Mouse (Mus musculus) CH12.LX (cell line): ENCODE data around the gene Atp2b4. TPM values are rescaled to one million over a fixed set of nuclear protein-coding genes. Genes with fewer than 3 reads are reported as not detected.

Source experiments
- DNase-seq: peaks from one replicate; pipeline ENCODE4 v3.0.0-alpha.2; 2013; ENCODE audit errors: extremely low read depth
- H3K27ac ChIP-seq: 2 replicates; pipeline ENCODE4 v1.5.1; 2012; ENCODE audit warnings: low read depth, mild to moderate bottlenecking, control low read depth, moderate library complexity; ENCODE audit not compliant: insufficient read depth
- H3K27me3 ChIP-seq: replicated peaks from 2 replicates; pipeline ENCODE3; 2012; ENCODE audit warnings: inconsistent platforms
- H3K36me3 ChIP-seq, 2 experiments: replicated peaks in 1 of 2; 2 replicates each; pipeline versions ENCODE3 to v1.6.1; 2012; ENCODE audit warnings: inconsistent platforms in 1 of 2, low read length in 1 of 2, mild to moderate bottlenecking in 1 of 2, mixed read lengths in 1 of 2, moderate library complexity in 1 of 2; ENCODE audit not compliant: control insufficient read depth in 1 of 2, insufficient read depth in 1 of 2
- H3K4me1 ChIP-seq, 2 experiments: 2 replicates each; pipeline ENCODE4 v1.6.1; 2012; ENCODE audit warnings: inconsistent platforms in 1 of 2, moderate library complexity in 1 of 2; ENCODE audit not compliant: insufficient read depth in 2 of 2, control insufficient read depth in 1 of 2
- H3K4me2 ChIP-seq: 2 replicates; pipeline ENCODE4 v1.6.1; 2012; ENCODE audit warnings: low read depth, mild to moderate bottlenecking, control low read depth; ENCODE audit not compliant: poor library complexity, insufficient read depth, severe bottlenecking
- H3K4me3 ChIP-seq, 3 experiments: fragments of 150-350 bp in 1 of 3; sonication (generic) in 1 of 3; replicated peaks in 1 of 3; 2 replicates each; pipeline versions ENCODE3 to v1.5.1; 2011 to 2012; ENCODE audit warnings: low read depth in 2 of 3, low read length in 2 of 3, mild to moderate bottlenecking in 2 of 3, moderate library complexity in 2 of 3, control low read depth in 1 of 3, improper control_type of control experiment in 1 of 3, inconsistent platforms in 1 of 3, mixed read lengths in 1 of 3; ENCODE audit not compliant: poor library complexity in 1 of 3
- H3K79me2 ChIP-seq: replicated peaks from 2 replicates; pipeline ENCODE4 v1.6.1; 2012; ENCODE audit warnings: mild to moderate bottlenecking, moderate library complexity; ENCODE audit not compliant: control insufficient read depth, poor library complexity, insufficient read depth, severe bottlenecking; ENCODE audit errors: extremely low read depth
- H3K9ac ChIP-seq: 2 replicates; pipeline ENCODE4 v1.6.1; 2012; ENCODE audit warnings: low read depth, mild to moderate bottlenecking, control low read depth, moderate library complexity; ENCODE audit not compliant: insufficient read depth
- H3K9me3 ChIP-seq: replicated peaks from 2 replicates; pipeline ENCODE3; 2012; ENCODE audit warnings: low read length, inconsistent platforms, mixed read lengths
- CHD1 ChIP-seq: IDR thresholded peaks from 2 replicates; pipeline ENCODE4 v1.6.1; 2012; ENCODE audit warnings: low read depth, low read length, improper control_type of control experiment, inconsistent platforms
- CTCF ChIP-seq, 2 experiments: IDR thresholded peaks in 1 of 2; conservative IDR thresholded peaks in 1 of 2; 2 replicates each; pipeline ENCODE4 v1.5.1; 2011 to 2012; ENCODE audit warnings: low read depth in 2 of 2, low read length in 2 of 2, improper control_type of control experiment in 1 of 2, inconsistent platforms in 1 of 2, mild to moderate bottlenecking in 1 of 2, moderate library complexity in 1 of 2
- ELF1 ChIP-seq: IDR thresholded peaks from 2 replicates; pipeline ENCODE4 v1.6.1; 2014; ENCODE audit warnings: low read depth, mild to moderate bottlenecking, inconsistent platforms, low read length, improper control_type of control experiment
- ETS1 ChIP-seq: conservative IDR thresholded peaks from 2 replicates; pipeline ENCODE4 v1.6.1; 2012; ENCODE audit warnings: low read depth, mild to moderate bottlenecking, inconsistent platforms, low read length, improper control_type of control experiment, moderate library complexity
- HCFC1 ChIP-seq: IDR thresholded peaks from 2 replicates; pipeline ENCODE4 v1.6.1; 2012; ENCODE audit warnings: low read depth, mild to moderate bottlenecking, inconsistent platforms, low read length, improper control_type of control experiment
- JUN ChIP-seq: IDR thresholded peaks from 2 replicates; pipeline ENCODE4 v1.6.1; 2011; ENCODE audit warnings: low read depth, mild to moderate bottlenecking, low read length, improper control_type of control experiment, moderate library complexity; ENCODE audit not compliant: insufficient read depth
- JUND ChIP-seq: conservative IDR thresholded peaks from 2 replicates; pipeline ENCODE4 v1.6.1; 2011; ENCODE audit warnings: low read depth, low read length, improper control_type of control experiment
- KAT2A ChIP-seq: IDR thresholded peaks from 2 replicates; pipeline ENCODE4 v1.6.1; 2012; ENCODE audit warnings: low read length, improper control_type of control experiment, inconsistent platforms; ENCODE audit not compliant: insufficient replicate concordance
- MAFK ChIP-seq: IDR thresholded peaks from 2 replicates; pipeline ENCODE4 v1.6.1; 2011; ENCODE audit warnings: low read length, improper control_type of control experiment; ENCODE audit not compliant: insufficient replicate concordance
- NELFE ChIP-seq: IDR thresholded peaks from 2 replicates; pipeline ENCODE4 v1.6.1; 2011; ENCODE audit warnings: low read depth, low read length, improper control_type of control experiment
- PAX5 ChIP-seq: IDR thresholded peaks from 2 replicates; pipeline ENCODE4 v1.6.1; 2012; ENCODE audit warnings: low read length, inconsistent platforms, mixed read lengths
- POLR2A ChIP-seq: IDR thresholded peaks from 2 replicates; pipeline ENCODE4 v1.6.1; 2011; ENCODE audit warnings: low read depth, mild to moderate bottlenecking, improper control_type of control experiment, low read length
- RAD21 ChIP-seq: IDR thresholded peaks from 2 replicates; pipeline ENCODE4 v1.6.1; 2011; ENCODE audit warnings: low read depth, mild to moderate bottlenecking, low read length, improper control_type of control experiment, moderate library complexity
- SIN3A ChIP-seq: IDR thresholded peaks from 2 replicates; pipeline ENCODE4 v1.6.1; 2012; ENCODE audit warnings: low read length, improper control_type of control experiment, inconsistent platforms
- TBP ChIP-seq: conservative IDR thresholded peaks from 2 replicates; pipeline ENCODE4 v1.6.1; 2011; ENCODE audit warnings: low read depth, low read length, improper control_type of control experiment
- TCF12 ChIP-seq: IDR thresholded peaks from 2 replicates; pipeline ENCODE4 v1.6.1; 2014; ENCODE audit warnings: low read depth, mild to moderate bottlenecking, inconsistent platforms, low read length, improper control_type of control experiment
- UBTF ChIP-seq: IDR thresholded peaks from 2 replicates; pipeline ENCODE4 v1.6.1; 2012; ENCODE audit warnings: low read depth, mild to moderate bottlenecking, inconsistent platforms, low read length, improper control_type of control experiment, moderate library complexity
- USF2 ChIP-seq: conservative IDR thresholded peaks from 2 replicates; pipeline ENCODE4 v1.6.1; 2011; ENCODE audit warnings: low read depth, low read length, improper control_type of control experiment
- ZMIZ1 ChIP-seq: IDR thresholded peaks from 2 replicates; pipeline ENCODE4 v1.6.1; 2012; ENCODE audit warnings: low read depth, mild to moderate bottlenecking, inconsistent platforms, low read length, improper control_type of control experiment
- ZNF384 ChIP-seq: IDR thresholded peaks from 2 replicates; pipeline ENCODE4 v1.6.1; 2012; ENCODE audit warnings: low read depth, low read length, improper control_type of control experiment, inconsistent platforms
- dilution Hi-C: fragments of 300-500 bp; cut with MboI; formaldehyde crosslinking; loops from 2 replicates; pipeline ENCODE4 v1.14.3; 2020; ENCODE audit warnings: low sequenced_read_pairs; ENCODE audit not compliant: extremely low pct_unique_long_range_greater_than_20kb, extremely low pct_ligation_motif_present
- in situ Hi-C: fragments of 300-500 bp; cut with MboI; formaldehyde crosslinking; loops from 3 replicates; pipeline ENCODE4 v1.14.3; 2019; ENCODE audit warnings: low sequenced_read_pairs, low pct_ligation_motif_present, low pct_unique_long_range_greater_than_20kb, mixed read lengths
- polyA plus RNA-seq: library from polyadenylated mRNA; unstranded; fragments of >175 nt; gene quantifications from 2 replicates; pipeline ENCODE4 v1.2.1, GENCODE M21; 2012; ENCODE audit warnings: low read depth; ENCODE audit not compliant: insufficient read length
- total RNA-seq, 2 experiments: library from RNA; depleted of rRNA; stranded (reverse); fragments of 300-350 nt in 1 of 2; fragments of >200 nt in 1 of 2; gene quantifications; 2 replicates each; pipeline ENCODE4 v1.2.3; 2012 to 2014

Gene Atp2b4
- total and polyA plus RNA-seq, 3 experiments: 6.9 to 18.4 (median 17.5) TPM

DNA sequence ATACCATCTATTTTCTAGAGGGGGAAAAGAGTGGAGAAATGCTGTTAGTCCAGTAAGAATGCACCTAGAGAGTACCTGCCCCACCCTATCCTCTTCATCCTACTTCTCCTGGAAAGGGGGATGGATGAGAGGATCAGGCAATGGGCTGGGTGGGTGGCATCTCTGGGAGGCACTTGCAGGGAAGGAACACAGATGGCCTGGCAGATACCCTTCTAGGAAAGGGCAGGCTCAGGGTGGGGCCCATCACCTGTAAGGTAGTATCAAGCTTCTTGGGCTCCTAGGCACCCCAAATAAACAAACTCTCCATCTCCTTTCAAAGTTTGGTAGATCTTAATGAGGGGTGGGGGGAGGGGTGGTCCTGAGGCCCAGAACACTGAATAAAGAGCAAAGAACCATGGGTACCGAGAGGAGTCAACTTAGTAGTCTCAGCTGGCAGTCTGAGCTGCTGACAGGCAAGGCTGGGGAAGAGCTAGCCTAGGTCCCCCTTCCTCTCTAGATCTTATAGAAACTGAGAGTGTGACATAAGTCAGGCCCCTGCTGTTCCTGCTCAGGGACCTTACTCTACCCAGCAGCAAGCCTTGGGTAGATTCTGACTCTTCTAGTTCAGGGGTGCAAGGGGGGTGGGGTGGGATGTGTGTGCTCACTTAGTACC lies 3.4 kb downstream of the Atp2b4 start (continued):
- TF ChIP-seq UBTF: peak; percentile 76; the same call in 1 of the 2 replicates

DNA sequence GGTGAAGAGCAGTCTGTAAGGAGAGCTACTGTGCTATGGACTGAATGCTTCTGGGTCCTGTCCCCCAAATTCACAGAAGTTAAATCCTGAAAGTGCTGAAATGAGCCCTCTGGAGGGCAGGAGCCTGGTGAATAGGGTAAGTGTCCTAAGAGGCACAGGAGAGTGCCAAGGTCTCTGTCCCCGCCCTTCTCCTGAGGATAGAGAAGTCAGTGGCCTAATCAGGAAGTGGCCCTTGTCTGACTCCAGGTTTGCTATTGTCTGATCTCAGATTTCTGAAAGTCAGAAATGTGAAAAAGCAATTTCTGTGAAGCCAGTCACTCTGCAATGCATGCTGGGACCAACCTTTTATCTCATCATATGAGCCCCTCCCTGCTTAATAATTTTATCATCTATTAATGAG lies 7.2 kb downstream of the Atp2b4 start:
- Histone ChIP-seq H3K27ac (no peak overlapping the region), H3K79me2 (no peaks in the 10 kb centered on the region)
- in situ Hi-C loops: loop anchor here (5.0 kb wide), 1 partner anchor 56 kb away; no protein-coding TSS in a partner anchor
- TF ChIP-seq ZNF384 (no peak), JUND (no peak), UBTF (no peak), MAFK (no peak), PAX5 (no peak), ELF1 (no peak), KAT2A (no peak), HCFC1 (no peak), USF2 (no peak), RAD21 (no peak), TBP (no peak), NELFE (no peak), POLR2A (no peak), TCF12 (no peak), SIN3A (no peak), ETS1 (no peak), JUN (no peak)
- TF ChIP-seq, all 38 proteins: peak for 0
- dilution Hi-C loops: no loop called here
- H3K9me3 ChIP-seq: no peaks in the 10 kb centered on the region
- no peak overlapping the region for H3K9ac ChIP-seq
- no peak overlapping the region for H3K4me3 ChIP-seq
- no peaks in the 10 kb centered on the region for H3K27me3 ChIP-seq
- H3K36me3 ChIP-seq: peaks cover 0 to 7% of the 10 kb centered on the region in 2 experiments
- DNase-seq: no peak
- peaks cover 11 to 27% of the 10 kb centered on the region in 2 experiments for H3K4me1 ChIP-seq
- H3K4me2 ChIP-seq: no peak overlapping the region; the same call in 1 of the 2 replicates

DNA sequence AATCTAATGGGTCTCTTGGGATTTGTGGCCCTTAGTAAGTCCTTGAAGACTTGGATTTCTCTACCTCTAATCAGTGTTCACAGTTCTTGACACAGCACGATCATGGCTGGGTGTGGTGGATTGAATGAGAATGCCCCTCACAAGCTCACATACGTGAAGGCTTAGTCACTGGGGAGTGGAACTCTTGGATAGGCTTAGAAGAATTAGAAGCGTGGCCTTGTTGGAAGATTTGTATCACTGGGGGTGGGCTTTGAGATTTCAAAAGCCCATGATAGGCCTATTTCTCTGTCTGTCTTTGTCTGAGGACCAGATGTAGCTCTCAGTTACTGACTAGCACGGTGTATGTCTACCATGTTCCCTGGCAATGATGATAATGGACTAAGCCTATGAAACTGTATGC lies 10.8 kb downstream of the Atp2b4 start:
- H3K36me3 ChIP-seq: peaks cover 0 to 3% of the 10 kb centered on the region in 2 experiments
- no peaks in the 10 kb centered on the region for H3K27me3 ChIP-seq
- H3K4me2 ChIP-seq: no peak overlapping the region
- no peak overlapping the region for H3K9ac ChIP-seq
- no peak for DNase-seq
- no peaks in the 10 kb centered on the region for H3K79me2 ChIP-seq
- H3K27ac ChIP-seq: no peak overlapping the region
- dilution Hi-C loops (no loop called here), in situ Hi-C loops (loop anchor here (5.0 kb wide), 1 partner anchor 53 kb away; no protein-coding TSS in a partner anchor)
- TF ChIP-seq CTCF (conservative IDR thresholded peaks at IDR 0.05 in 1 of 2, IDR thresholded peaks at IDR 0.05 in 1 of 2; ENCODE audit: low read depth in 2 of 2, low read length in 2 of 2) (no peak), CHD1 (no peak), ZMIZ1 (no peak)
- peaks cover 0 to 11% of the 10 kb centered on the region in 2 experiments; a peak in 3 of 4 replicates for H3K4me1 ChIP-seq
- no peak overlapping the region for H3K4me3 ChIP-seq
- no peaks in the 10 kb centered on the region for H3K9me3 ChIP-seq
